Mouse (Mus musculus): ENCODE measurements at regions not wholly inside any gene's neighbourhood (a gene's known extent, or its start where the extent isn't known, plus 50 kb on each side); places are given as distances from the start of the nearest gene placed in this dataset.
A peak's percentile ranks its signal among the peaks of the same experiment; 100 is the strongest.

- no peak for DNase-seq (ENCODE audit: low spot score in 2 of 2)
Measured at GRCm38 (mm10) chr14:88842746-88843145, 371.6 kb upstream of the Pcdh20 start.

- DNase-seq (ENCODE audit: low spot score in 2 of 2): peak in 1 of 2 experiments; percentile 20
Measured at GRCm38 (mm10) chr14:88805699-88806098, 334.5 kb upstream of the Pcdh20 start.

GRCm38 (mm10) chr14:88801328-88801727 lies 330.1 kb upstream of the Pcdh20 start:
- no peak for DNase-seq (ENCODE audit: low spot score in 2 of 2)

- DNase-seq (ENCODE audit: low spot score in 2 of 2): peak in 1 of 2 experiments; percentile 25
Measured at GRCm38 (mm10) chr14:88800493-88800892, 329.3 kb upstream of the Pcdh20 start.

All from layer of hippocampus, adult 18-20 months (tissue).